Mouse (Mus musculus) spleen, adult 2 months (tissue): ENCODE results near the gene Ccnl2.

Experiments used
- CTCF ChIP-seq: fragments of 200-500 bp; IDR thresholded peaks from 2 replicates; pipeline ENCODE4 v1.5.1; 2011; ENCODE audit warnings: mild to moderate bottlenecking, inconsistent platforms; ENCODE audit not compliant: insufficient read depth, insufficient read length, insufficient replicate concordance; ENCODE audit errors: extremely low read depth
- POLR2A ChIP-seq: fragments of 200-500 bp; IDR thresholded peaks from 2 replicates; pipeline ENCODE4 v1.6.1; 2011; ENCODE audit warnings: low read depth, low read length, inconsistent platforms

GRCm38 (mm10) chr4:155838187-155839153 lies 26.2 kb downstream of the Ccnl2 start:
- TF ChIP-seq CTCF (no peak), POLR2A (no peak)
